Mouse (Mus musculus): ENCODE measurements around the gene Lsm3. TPM values are rescaled to one million over a fixed set of nuclear protein-coding genes. Genes with fewer than 3 reads are reported as not detected.
"Not testable (repeated sequence)": the region's sequence is repeated elsewhere in the genome, so short reads cannot be mapped to it uniquely, and the experiment has no call there.

Gene Lsm3
- total RNA-seq (2021), result 10 to 100 TPM; 46.1 to 54.1 TPM
- long read RNA-seq, experiment 1, transcript Lsm3-201 (4 exons, 743 nt), result major isoform, 28 of 32 reads
- long read RNA-seq, experiment 1, partial matches to known transcripts, result 2 of 32 reads
- long read RNA-seq, experiment 1, other reads (novel, unspliced or antisense), result 1 of 32 reads
- long read RNA-seq, experiment 2, transcript Lsm3-201 (4 exons, 743 nt), result major isoform, 35 of 43 reads
- long read RNA-seq, experiment 2, partial matches to known transcripts, result 5 of 43 reads
- long read RNA-seq, experiment 2, other reads (novel, unspliced or antisense), result 2 of 43 reads

DNA sequence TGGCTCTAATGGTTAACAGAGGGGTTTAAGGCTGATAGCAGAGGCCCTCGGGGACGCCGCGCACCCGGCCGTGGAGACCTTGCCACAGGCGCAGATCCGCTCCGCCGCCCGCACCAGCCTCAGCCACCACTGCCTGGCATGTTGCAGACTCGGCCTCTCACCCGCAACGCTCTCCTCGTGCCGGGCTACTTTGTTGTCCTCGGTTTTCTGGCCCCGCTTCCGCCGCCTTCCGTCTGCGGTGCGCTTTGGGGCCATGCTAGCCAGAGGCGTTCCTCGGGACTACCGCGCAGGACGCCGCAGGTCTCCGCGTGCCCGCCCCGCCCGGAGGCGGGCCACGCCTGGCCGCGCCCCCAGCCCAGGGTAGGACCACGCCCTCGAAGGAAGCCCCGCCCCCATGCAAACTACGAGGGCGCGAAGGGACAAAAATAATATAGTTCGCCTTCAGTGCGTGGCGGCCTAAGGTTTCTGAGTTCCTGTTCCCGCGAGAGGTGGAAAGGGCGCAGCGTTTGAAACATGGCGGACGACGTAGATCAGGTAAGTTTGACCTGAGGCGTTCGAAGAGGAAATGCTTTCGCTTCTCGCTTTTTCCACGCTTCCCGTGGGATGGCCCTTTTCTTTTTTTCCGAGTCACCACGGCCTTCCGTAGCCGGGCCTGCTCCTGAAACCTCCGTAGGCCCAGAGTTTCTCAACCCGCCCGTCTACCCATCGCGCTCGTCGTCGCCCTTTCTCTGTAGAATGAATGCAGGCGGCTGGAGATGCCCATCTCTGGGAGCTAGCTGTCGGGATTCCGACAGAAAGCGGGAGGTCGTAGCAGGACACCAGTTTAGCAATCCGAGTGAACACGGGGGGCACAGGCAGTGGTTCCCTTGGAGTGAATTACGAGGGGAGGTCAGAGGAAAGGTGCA, at the start of gene Lsm3, which contains the start of gene Xpc:
TSS of gene Lsm3 (plus strand) at position 384 of the 905 bp plus-strand sequence.
TSS of gene Xpc (minus strand) at position 344 of the 905 bp plus-strand sequence.
- peak; percentile 99 for DNase-seq

DNA sequence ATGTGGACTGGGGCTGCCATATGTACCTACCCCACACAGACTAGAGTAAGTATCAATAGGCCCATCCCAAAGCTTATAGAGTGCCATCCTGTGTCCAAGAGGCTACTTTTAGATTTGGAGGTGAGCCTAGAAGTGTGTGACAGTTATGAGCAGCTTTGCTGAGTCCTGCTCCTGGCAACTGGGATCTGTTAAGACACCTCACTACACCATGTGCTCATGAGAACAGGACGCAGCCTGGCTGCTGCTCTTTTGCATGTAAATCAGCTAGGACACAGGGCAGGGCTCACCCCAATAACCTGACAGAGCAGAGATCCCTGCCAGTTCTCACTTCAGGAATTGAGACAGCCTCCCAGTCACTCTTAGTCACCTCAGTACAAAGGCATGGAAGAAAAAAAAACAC, 48.6 kb upstream of the Lsm3 start:
- no peak for DNase-seq

DNA sequence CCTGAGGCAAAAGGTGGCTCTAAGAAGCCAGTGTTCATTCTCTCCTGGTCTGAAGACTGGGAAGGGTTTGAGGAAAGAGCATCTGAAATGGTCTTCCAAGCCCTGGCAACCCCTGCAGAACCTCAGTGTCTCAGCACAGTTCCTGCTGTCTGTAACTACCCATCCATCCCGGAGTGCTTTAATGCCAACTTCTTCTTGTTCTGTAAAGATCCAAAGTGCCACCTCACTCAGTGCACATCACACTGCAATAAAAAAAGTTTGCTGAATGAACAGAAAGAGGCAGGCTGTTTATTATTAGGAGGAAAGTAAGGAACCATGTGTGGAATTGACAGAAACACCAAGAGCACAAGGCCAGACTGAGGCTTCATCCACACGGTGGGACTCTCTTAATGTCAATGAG, 45.0 kb upstream of the Lsm3 start:
- no peak for DNase-seq

DNA sequence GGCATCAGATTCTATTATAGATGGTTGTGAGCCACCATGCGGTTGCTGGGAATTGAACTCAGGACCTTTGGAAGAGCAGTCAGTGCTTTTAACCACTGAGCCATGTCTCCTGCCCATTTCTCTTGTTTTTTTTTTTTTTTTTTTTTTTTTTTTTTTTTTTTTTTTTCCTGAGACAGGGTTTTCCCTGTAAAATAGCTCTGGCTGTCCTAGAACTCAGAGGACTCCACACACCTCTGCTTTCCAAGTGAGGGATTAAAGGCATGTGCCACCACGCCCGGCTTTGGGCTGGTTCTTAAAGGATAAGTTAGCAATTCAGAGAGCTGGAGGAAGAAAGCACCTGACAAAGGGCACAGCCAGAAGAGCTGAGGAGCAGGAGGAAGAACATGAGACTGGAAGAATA, 44.3 kb upstream of the Lsm3 start:
- DNase-seq, result not testable (repeated sequence)

DNA sequence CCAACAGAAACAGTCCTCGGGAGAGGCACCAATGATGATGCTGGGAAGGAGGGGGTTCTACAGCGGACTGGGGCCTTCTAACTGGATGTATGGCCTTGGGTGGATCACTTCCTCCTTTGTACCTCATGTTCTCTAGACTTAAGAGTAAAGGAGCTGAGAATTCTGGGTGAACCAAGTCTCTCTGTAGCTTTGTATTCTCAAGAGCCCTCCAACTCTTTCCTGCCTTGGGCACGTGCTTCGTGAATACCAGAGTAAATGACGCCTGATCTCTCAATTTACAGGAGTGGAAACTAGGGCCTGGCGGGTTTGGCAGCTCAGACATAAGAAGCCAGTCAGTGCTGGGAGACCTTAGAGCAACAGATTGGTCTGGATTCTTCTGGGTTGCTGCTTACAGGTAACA, 43.4 kb upstream of the Lsm3 start:
- peak; percentile 10 for DNase-seq

DNA sequence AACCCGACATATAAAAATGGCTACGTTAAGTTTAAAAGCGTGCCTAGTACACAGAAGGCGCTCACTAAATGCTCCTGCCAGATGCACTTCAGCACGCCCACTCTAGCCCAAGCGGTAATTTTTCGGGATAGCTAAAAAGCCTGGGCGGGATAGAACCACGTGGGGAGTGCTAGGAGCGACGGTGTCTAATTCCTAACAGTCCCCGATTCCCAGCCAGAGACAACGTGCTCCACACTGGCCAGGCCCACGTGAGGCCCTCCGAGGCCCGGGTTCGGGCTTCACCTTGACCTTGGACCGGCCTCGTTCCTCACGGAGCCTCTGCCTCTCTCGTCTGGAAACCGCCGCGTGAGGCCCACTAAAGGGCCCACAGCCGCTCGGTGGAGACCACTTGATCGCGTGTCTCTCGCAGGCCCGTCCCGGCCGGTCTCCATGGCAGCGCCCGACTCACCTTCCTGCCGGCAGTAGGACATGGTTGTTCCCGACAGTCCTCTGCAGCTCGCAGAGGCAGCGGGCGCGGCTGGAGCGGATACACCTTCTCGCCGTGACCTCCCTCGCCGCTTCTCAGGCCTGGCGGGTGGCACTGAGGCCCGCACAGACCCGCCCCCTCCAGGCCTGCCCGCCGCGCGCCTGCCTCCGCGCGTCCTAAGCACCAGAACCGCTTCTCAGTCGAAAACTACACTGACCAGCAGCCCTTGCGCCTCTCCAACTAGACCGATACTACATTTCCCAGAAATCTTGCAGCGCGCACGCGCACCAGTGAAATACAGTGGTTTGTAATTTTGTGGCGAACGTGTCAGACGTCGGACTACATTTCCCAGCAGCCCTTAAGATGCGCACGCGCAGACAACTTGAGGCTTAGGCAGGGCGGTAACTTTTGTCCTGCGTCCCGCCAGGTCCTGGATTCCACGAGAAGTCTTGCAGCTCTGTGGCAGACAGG, 42.6 kb upstream of the Lsm3 start, which contains the start of the genes Chchd4 and Tmem43:
TSS of gene Chchd4 (minus strand) at position 679 of the 937 bp plus-strand sequence.
TSS of gene Tmem43 (plus strand) at position 836 of the 937 bp plus-strand sequence.
- peak; percentile 97 for DNase-seq

DNA sequence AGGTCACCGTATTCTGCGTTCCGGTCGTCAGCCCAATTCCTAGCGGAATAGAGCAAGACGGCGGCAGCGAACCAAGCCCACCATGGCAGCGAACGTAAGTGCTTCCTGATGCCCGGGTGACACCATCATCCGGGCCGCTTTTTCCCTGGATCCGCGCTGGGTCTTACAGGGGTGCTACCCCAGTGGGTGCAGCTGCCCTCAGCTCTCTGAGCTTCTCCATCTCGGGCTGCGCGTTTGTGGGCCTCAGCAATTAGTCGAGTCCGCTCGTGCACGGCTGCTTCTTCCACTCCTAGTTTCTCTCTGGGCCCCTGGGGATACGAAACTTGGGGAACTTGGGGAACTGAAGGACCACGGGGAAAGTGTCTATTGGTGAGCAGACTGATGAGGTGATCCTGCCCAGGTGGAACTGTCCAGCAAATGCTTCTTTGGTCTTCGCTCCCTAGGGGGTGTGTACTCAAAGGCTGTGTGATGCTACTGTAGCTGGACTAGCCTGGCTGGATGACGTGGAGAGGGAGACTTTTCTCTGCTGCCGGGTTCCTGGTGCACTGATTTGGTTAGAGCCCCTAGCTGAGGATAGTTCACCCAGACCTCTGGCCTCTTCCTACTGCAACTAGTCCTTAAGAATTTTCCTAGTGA, 41.8 kb upstream of the Lsm3 start:
- DNase-seq, result no peak

DNA sequence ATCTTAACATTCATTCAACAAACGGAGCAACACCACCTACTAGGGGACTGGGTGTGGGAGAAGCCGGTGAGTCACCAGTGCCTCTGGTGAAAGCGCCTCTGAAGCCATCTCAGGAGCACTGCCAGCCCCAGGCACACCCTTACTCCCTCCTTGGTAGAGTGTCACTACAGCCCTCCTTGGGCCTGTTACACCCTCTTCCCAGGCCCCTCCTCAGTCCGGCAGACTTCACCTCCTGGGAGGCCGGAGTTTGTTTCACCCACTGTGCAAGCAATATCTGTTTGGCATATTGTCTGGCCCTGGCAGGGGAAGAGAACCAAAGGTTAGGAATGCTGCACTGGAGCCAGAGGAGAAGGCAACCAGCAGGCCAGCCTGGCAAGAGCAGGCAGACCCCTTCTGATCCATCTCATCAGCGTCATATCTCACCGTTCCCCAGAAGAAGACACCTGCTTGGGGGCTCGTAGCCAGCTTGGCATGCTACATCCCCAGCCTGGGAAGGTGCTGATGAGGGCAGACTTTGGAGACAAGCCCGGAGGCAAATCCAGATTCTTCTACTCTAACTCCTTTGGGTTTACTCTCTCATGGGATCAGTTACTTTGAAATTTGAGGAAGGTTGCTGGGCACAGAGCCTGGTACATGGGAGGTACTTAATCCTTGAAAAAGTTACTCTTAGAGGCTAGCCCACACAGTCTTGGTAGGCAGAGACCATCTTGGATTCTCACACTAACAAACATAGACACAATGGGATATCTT, 41.1 kb upstream of the Lsm3 start:
- peak; percentile 59 for DNase-seq

DNA sequence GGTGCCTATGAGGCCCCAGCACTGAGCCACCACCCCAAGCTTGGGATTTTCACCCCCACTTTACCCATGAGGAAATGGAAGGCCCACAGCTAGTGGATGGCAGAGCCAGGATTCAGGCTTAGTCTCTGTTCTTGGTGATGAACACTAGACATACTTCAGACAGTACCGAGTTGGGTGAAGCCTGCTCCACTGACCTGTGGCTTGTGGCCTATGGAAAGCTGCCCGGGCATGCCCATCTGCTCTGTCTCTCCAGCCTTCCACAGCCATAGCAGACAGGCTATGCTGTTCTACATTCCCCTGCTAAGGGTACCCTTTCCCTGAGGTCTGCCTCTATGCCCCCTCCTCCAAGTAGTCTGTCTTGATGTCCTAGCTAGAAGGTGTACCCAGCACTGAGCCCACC, 39.2 kb upstream of the Lsm3 start:
- DNase-seq, result no peak

DNA sequence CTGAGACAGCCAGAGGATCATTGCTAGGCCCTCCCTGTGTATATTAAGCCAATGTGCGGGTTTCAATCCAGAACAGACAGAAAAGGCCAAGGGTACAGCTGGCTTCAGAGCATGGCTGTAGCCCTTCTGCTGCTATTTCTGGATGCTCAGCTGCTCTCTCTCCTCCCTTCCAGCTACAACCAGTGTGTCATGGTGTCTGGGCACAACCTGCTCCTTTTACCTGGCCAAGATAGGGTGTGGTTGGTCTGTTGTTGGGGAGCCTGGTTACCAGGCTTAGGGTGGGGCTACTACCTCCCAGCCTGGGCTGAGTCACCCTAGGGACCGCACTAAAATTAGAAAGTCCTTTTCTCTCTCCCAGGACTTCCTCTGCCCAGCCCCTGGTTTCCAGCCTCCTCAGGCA, 32.4 kb upstream of the Lsm3 start:
- DNase-seq, result no peak

DNA sequence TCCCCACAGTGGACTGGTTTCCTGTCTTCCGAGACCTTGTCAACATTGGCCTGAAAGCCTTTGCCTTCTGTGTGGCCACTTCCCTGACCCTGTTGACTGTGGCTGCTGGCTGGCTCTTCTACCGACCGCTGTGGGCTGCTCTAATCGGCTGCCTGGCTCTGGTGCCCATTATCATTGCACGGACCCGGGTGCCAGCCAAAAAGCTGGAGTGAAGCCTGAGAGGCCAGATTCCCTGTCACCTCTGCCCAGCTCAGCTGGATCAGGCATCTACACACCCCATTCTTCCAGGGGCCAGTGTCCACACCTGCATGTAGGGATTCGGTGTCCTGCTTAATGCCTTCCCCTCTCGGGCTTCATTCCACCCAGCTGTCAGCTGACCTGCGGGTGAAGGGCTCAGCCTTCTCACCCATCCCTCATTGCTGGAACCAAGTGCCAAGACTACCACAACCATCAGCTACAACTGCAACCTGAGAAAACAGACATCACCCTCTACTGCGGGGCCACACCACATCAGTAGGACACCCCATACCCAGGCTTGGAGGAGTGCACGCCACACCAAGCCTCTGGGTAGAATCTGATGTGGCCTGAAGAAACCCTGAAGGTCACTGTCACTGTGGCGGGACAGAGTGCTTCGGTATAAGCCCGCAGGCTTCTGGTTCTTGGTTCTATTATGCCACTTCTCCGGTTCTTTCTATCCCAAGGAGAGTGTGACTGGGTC, 28.8 kb upstream of the Lsm3 start:
- DNase-seq, result no peak

DNA sequence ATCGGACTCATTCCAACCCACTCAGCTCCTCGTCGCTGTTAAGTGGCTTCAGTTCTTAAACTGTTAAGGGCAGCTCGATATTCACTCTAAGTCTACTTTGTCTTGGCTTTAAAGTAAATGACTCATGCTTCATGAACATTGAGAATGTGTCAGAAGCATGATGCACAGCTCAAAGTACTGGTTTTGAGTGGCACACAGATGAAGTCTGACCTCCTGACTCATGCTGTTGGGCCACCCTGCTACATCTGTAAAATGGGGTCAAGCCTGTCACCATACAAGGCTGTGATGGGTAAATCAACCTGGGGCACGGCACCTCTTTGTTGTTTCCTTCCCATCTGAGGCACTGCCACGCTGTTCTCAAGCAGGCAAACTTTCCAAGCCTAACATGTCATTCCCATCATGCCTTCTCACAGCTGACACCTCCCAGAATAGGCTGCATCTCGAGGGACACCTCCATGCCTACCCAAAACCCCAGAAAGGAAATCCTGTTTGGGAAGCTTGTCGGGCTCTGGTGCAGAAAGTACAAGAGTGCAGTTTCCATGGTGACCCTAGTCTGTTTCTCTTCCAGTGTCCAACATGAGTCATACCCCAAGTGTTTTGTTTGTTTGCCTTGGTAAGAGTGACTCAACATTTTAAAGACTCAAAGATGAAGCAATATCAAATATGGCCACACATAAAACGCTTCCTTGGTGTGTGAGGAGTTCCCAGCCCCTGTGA, 27.1 kb upstream of the Lsm3 start:
- peak; percentile 36 for DNase-seq

DNA sequence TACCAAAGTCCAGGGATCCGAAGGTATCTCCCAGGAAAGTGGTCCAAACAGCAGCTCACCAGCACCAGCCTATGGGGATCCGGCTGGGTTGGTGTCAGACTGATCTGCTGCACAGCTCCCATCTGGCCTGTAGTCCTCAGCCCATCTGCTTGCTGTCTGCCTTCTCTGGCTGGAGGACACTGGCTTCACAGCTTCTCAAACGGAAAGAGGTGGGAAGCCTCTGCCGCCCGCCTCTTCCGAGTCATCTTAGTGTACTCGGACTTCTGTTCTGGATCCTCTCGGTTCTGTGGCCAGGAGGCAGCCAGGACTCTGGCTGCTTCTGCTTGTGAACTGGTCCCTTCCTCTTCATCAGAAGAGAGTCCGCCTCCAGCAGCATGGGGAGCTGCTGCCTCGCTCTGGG, 25.9 kb upstream of the Lsm3 start:
- DNase-seq, result no peak

DNA sequence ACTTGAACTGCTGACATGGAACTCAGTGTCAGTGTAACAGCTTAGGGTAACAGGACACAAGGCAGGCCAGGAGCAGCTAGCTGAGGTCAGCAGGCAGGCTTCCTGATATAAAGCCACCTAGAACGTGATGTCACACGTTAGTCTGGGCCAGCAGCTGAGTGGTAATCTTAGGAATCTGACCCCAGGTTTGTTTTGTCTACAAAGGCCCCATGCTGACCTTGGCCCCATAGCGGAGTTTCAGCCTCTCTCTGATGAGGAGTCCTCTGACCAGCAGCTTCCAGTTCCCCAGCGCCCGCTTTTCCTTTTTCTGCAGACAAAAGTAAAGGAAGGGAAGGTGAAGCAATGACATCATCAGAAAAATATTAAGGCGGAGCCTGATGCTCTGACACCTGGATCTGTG, 24.7 kb upstream of the Lsm3 start:
- no peak for DNase-seq

DNA sequence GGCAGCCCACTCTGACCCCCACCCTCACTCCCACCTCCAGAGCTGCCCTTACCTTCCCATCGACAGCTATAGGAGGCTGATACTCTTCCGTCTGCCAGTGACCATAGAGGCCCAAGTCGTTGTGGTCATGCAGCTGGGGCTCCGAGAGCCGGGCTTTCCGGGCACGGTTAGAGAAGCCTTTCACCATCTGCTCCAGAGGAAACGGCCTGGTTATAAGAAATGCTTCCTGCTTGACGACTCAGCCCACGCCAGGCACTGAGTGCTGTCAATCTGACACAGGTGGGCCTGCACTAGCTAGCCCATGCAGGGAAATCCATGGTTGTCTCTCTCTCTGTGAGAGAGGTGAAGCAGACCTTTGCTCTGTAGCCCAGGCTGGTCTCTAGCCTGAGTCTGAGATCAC, 22.7 kb upstream of the Lsm3 start:
- DNase-seq, result no peak

DNA sequence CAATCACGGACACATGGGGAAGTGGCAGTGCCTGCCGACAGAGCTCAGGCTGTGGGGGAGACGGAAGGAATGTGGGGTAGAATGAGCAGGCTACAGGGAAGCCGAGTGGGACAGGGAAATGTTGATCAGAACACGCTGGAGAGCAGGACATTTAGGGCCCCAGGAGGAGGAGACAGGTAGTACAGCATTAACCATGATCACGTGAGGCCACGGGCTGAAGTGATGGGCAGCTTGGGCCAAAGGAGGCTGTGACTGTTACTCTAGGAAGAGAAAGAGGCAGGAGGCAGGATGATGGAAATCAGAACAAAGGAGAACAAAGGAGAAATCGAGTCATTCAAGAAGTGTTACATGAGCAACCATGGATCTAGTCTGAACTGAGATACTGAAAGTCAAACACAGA, 21.2 kb upstream of the Lsm3 start:
- no peak for DNase-seq

DNA sequence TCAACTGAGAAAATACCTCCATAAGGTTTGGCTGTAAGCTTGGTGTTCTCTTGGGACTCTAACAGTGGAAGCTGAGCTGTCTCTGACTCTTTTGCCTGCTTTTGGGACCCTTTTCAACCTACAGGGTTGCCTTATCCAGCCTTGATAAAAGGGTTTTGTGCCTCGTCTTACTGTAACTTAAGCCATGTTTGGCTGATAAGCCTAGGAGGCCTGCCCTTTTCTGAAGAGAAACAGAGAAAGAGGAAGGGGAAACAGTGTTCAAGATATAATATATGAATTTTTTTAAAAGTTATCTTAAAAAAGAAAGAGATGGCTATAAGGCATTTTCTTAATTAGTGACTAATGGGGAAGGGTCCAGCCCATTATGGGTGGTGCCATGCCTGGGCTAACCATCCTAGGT, 12.4 kb upstream of the Lsm3 start:
- no peak for DNase-seq

DNA sequence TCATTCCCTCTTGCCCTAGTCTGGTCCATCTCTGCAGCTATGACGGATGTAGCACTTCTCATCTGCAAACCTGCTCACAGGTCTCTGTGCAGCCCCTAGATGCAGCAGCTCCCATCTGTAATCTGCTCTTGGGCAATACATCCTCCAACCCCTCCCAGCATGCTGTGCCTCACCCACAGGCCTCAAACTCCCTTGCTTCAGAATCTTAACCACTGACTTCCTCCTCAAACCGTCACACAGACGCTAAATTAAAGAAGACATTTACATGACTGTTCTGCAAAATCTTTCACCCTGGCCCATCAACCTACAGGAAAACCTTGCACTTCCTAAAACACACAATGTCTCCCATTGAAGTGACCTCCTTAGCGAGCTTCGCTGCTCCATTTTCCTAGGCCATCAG, 9.7 kb upstream of the Lsm3 start:
- no peak for DNase-seq

DNA sequence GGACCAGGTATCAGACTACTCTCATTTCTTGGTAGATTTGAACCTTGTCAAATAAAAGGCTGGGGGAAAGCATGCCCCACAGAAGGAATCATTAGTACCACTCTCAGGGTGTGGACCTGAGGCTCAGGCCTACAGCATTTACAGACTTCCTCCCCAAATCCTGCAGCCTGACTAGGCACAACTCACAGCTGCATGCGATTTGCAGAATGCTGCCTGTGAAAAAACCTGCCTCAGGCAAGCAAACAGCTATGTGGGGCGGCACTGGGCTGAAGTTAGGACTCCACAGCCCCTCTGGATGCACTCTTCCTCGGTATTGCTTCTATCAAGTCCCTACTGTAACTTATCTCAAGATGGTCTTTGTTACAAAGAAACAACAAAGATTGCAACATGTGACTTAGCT, 7.7 kb upstream of the Lsm3 start:
- no peak for DNase-seq

DNA sequence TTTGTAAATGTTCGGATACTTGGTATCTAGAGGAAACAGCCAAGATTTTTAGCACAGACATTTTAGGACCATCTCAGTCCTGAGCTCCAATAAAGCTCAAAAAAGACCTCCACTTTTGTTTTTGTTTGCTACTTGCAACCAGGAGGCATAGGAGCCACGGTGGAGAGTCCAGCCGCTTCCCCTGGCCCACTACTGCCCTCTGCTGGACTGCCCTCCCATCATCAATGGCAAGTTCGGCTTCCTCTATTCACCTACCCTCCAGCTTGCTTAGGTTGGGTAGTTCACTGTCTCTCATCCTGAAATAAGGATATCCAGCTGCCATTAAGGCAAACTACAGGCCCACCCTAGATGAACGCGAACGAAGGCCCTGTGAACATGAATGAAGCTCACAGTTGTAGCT, 6.4 kb upstream of the Lsm3 start:
- peak; percentile 91 for DNase-seq
